Comparison of ENCODE assay signal across 10 mouse cellular contexts in the genomic region with DNA sequence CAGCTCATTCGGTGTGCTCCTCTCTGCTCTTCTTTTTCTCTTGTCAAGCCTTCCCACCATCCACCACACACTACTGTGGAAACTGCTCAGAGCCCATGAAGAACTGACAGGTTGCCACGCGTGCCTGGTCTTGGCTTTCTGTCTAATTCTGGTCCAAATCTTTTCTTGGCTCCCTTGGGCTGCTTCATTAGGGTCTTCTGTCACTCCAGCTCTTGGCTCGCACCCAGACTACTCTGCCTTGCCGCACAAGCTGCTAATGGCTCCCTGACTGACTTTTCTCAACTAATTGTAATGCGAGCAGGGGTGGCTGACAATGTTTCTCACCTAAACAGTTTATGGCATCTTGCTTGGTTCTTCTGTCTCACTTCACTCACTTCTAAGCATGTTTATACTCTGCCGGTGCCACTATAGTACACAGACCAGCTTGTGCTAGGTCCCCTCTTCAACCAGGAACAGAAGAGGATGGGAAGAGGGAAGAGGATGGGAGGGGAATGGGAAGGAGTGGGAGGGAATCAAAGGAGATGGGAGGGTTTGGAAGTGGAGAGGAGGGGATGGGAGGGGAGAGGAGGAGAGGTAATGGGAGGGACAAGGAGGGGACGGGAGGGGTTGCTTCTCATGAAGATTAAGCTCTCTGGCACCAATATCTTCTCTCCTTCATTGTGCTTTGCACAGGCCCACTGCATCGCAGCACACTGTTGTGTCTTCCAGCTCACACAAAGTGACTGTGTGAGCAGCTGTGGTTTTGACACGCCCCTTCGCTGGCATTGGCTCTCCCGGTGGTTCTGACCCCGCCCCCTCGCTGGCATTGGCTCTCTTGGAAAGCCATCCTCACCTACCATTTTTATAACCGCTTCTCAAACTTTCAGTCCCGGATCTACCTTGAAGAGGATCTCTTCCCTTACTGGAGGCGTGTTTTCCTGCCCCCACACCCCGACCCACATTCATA. TPM values are rescaled to one million over a fixed set of nuclear protein-coding genes. Genes with fewer than 3 reads are reported as not detected.
DNase-seq lines count a peak whose midpoint lies in the region; ATAC-seq and TF ChIP-seq lines count a peak whose summit lies in the region.
"Had no signal": no experiment of that assay in that cellular context is flagged by ENCODE, and none has a peak within 500 bp of the region (broad histone marks: within the 10 kb centered on the region; RNA-seq: fewer than 3 reads in every experiment).

No protein-coding gene starts in this region.

- 59% methylated on average over 18 of the region's 18 CpGs for WGBS in hindbrain, embryonic 11.5 days
- WGBS in hindbrain, embryonic 10.5 days, result 60% methylated on average over 18 of the region's 18 CpGs
- WGBS in lung, embryonic 14.5 days, result 42% methylated on average over 18 of the region's 18 CpGs

- H3K4me1 ChIP-seq in hindbrain, embryonic 11.5 days (replicated peaks; ENCODE audit: control insufficient read depth, insufficient read depth, low read length), result 0 out of 2 replicates have a peak, but pooled peaks cover 2% of the 10 kb centered on the region
- H3K4me1 ChIP-seq in hindbrain, embryonic 10.5 days (replicated peaks), result peaks cover 13% of the 10 kb centered on the region
- peaks cover 0 to under 1% of the 10 kb centered on the region in 2 experiments; a peak in 1 of 4 replicates for H3K4me1 ChIP-seq in MEL (ENCODE audit: control insufficient read depth in 1 of 2, insufficient read depth in 2 of 2, low read length in 2 of 2)
- no peaks in the 10 kb centered on the region for H3K4me1 ChIP-seq in lung, embryonic 14.5 days (ENCODE audit: insufficient read depth)

- TF ChIP-seq CTCF in MEL (IDR thresholded peaks at IDR 0.05 in 2 of 3, conservative IDR thresholded peaks at IDR 0.05 in 1 of 3; ENCODE audit: control insufficient read depth in 1 of 3, insufficient read depth in 1 of 3, low read depth in 2 of 3, low read length in 3 of 3, poor library complexity in 1 of 3, severe bottlenecking in 1 of 3), result no peak
- no peak for TF ChIP-seq CTCF in lung, embryonic 14.5 days (IDR thresholded peaks at IDR 0.05; ENCODE audit: low read depth)

- no peak overlapping the region for H3K4me2 ChIP-seq in hindbrain, embryonic 11.5 days (replicated peaks; ENCODE audit: low read depth, low read length)
- H3K4me2 ChIP-seq in lung, embryonic 14.5 days, result peak overlapping the region; percentile 3; the same call in 1 of the 2 replicates

- TF ChIP-seq RAD21 in MEL (IDR thresholded peaks at IDR 0.05; ENCODE audit: low read depth, low read length), result no peak

- H3K9me3 ChIP-seq in hindbrain, embryonic 11.5 days (ENCODE audit: control insufficient read depth, low read length), result no peaks in the 10 kb centered on the region
- no peaks in the 10 kb centered on the region for H3K9me3 ChIP-seq in hindbrain, embryonic 10.5 days
- H3K9me3 ChIP-seq in MEL (replicated peaks; ENCODE audit: insufficient read depth, low read length), result no peaks in the 10 kb centered on the region
- no peaks in the 10 kb centered on the region for H3K9me3 ChIP-seq in lung, embryonic 14.5 days (ENCODE audit: low read depth, low read length)

- no peak for DNase-seq in hindbrain, embryonic 11.5 days (ENCODE audit: low spot score)
- DNase-seq in hindbrain, embryonic 10.5 days (ENCODE audit: low spot score), result no peak
- DNase-seq in 3134 (ENCODE audit: extremely low read depth, insufficient read length, low spot score) (peak; percentile 63), MEL (ENCODE audit: low read depth, low spot score) (peak; percentile 60)
- DNase-seq in lung, embryonic 14.5 days, result peak; percentile 60
- no peak for DNase-seq in thymus, postnatal 25 days

- TF ChIP-seq POLR2A in MEL (IDR thresholded peaks at IDR 0.05; ENCODE audit: control insufficient read depth in 1 of 2, insufficient read depth in 1 of 2, low read depth in 1 of 2, low read length in 2 of 2, poor library complexity in 1 of 2), result no peak

- H3K4me3 ChIP-seq in hindbrain, embryonic 11.5 days (ENCODE audit: low read depth, low read length), result no peak overlapping the region
- H3K4me3 ChIP-seq in hindbrain, embryonic 10.5 days, result no peak overlapping the region
- no peak overlapping the region for H3K4me3 ChIP-seq in MEL (ENCODE audit: control insufficient read depth in 1 of 2, insufficient read depth in 1 of 2, low read depth in 2 of 2, low read length in 2 of 2)
- no peak overlapping the region for H3K4me3 ChIP-seq in lung, embryonic 14.5 days (ENCODE audit: low read depth, low read length)

- ATAC-seq in hindbrain, embryonic 11.5 days (ENCODE audit: low FRiP score), result 0 out of 2 replicates have a peak, but pooled peaks have one; percentile 23
- ATAC-seq in lung, embryonic 14.5 days (ENCODE audit: insufficient read depth), result peak; percentile 62; the same call in 1 of the 2 replicates
- no peak for ATAC-seq in activated CD4-positive, CD25-positive, alpha-beta regulatory T cell, adult 4 months
- no peak for ATAC-seq in granulocyte monocyte progenitor cell, adult 5-6 weeks (replicated peaks; ENCODE audit: poor library complexity, severe bottlenecking)

- H3K27me3 ChIP-seq in hindbrain, embryonic 11.5 days (ENCODE audit: control insufficient read depth, insufficient read depth, low read length), result no peaks in the 10 kb centered on the region
- no peaks in the 10 kb centered on the region; the same call in 1 of the 2 replicates for H3K27me3 ChIP-seq in hindbrain, embryonic 10.5 days (ENCODE audit: insufficient read depth, poor library complexity, severe bottlenecking)
- no peaks in the 10 kb centered on the region for H3K27me3 ChIP-seq in MEL (ENCODE audit: control insufficient read depth in 1 of 2, insufficient read depth in 2 of 2, low read length in 2 of 2)
- no peaks in the 10 kb centered on the region for H3K27me3 ChIP-seq in lung, embryonic 14.5 days (ENCODE audit: insufficient read depth, low read length)

- TF ChIP-seq EP300 in MEL (IDR thresholded peaks at IDR 0.05; ENCODE audit: low read depth in 1 of 2, low read length in 2 of 2), result no peak

- H3K9ac ChIP-seq in hindbrain, embryonic 11.5 days (ENCODE audit: low read depth, low read length), result no peak overlapping the region
- H3K9ac ChIP-seq in MEL (ENCODE audit: control insufficient read depth, low read depth, low read length, poor library complexity, severe bottlenecking), result no peak overlapping the region
- H3K9ac ChIP-seq in lung, embryonic 14.5 days, result no peak overlapping the region

- H3K79me2 ChIP-seq in MEL (ENCODE audit: control insufficient read depth, insufficient read depth, low read length, poor library complexity), result no peaks in the 10 kb centered on the region

- no peaks in the 10 kb centered on the region for H3K36me3 ChIP-seq in hindbrain, embryonic 11.5 days (ENCODE audit: control insufficient read depth, insufficient read depth, low read length)
- H3K36me3 ChIP-seq in hindbrain, embryonic 10.5 days, result no peaks in the 10 kb centered on the region
- no peaks in the 10 kb centered on the region for H3K36me3 ChIP-seq in MEL (ENCODE audit: control insufficient read depth in 1 of 2, insufficient read depth in 2 of 2, low read length in 2 of 2)
- H3K36me3 ChIP-seq in lung, embryonic 14.5 days (ENCODE audit: insufficient read depth), result no peaks in the 10 kb centered on the region

- no peak overlapping the region for H3K27ac ChIP-seq in hindbrain, embryonic 11.5 days (ENCODE audit: low read depth, low read length)
- no peak overlapping the region; the same call in 1 of the 2 replicates for H3K27ac ChIP-seq in hindbrain, embryonic 10.5 days
- H3K27ac ChIP-seq in MEL (ENCODE audit: control insufficient read depth, low read depth, low read length), result no peak overlapping the region
- no peak overlapping the region for H3K27ac ChIP-seq in lung, embryonic 14.5 days (ENCODE audit: low read depth)
- H3K27ac ChIP-seq: macrophage had no signal

TF ChIP-seq in MEL, 35 proteins besides CTCF, POLR2A, EP300 and RAD21 (continues in another document):
- no peak for TF ChIP-seq RCOR1 (IDR thresholded peaks at IDR 0.05; ENCODE audit: low read depth, low read length)
- TF ChIP-seq SMC3 (IDR thresholded peaks at IDR 0.05; ENCODE audit: low read depth, low read length), result no peak
- no peak for TF ChIP-seq ZC3H11A (IDR thresholded peaks at IDR 0.05; ENCODE audit: low read depth, low read length)
- no peak for TF ChIP-seq MAZ (IDR thresholded peaks at IDR 0.05; ENCODE audit: low read depth, low read length)
- TF ChIP-seq ZKSCAN1 (IDR thresholded peaks at IDR 0.05; ENCODE audit: low read depth, low read length), result no peak
- no peak for TF ChIP-seq KAT2A (conservative IDR thresholded peaks at IDR 0.05; ENCODE audit: low read depth, low read length)
- TF ChIP-seq TBP (IDR thresholded peaks at IDR 0.05; ENCODE audit: low read depth, low read length), result no peak
- TF ChIP-seq TAL1 (IDR thresholded peaks at IDR 0.05; ENCODE audit: low read length), result no peak
- TF ChIP-seq JUND (IDR thresholded peaks at IDR 0.05; ENCODE audit: low read depth, low read length), result no peak
- TF ChIP-seq NRF1 (IDR thresholded peaks at IDR 0.05; ENCODE audit: insufficient read depth, low read depth, low read length, poor library complexity, severe bottlenecking), result no peak

RNA-seq across cellular contexts. Expression of a gene that starts 16.0 kb away (rescaled TPM):
- 0.08 TPM in 1 of 2 replicates, not detected in the other for polyA plus RNA-seq in hindbrain, embryonic 11.5 days (2014; fragmentation: Nextera tagmentation; extraction: Ambion mirVana)
- polyA plus RNA-seq in hindbrain, embryonic 10.5 days (2016; fragmentation: Nextera tagmentation; extraction: Ambion mirVana), result 0.07 and 0.11 TPM in 2 replicates
- total RNA-seq in MEL (2012; rRNA removed), result not detected in 2 replicates
- under 1 TPM in 1 of 2 experiments, not detected in 1; 0.07 TPM for polyA plus RNA-seq in MEL (2012; ENCODE audit: insufficient read depth in 1 of 2, insufficient read length in 2 of 2, low read depth in 1 of 2, low replicate concordance in 2 of 2, missing spikeins in 1 of 2)
- not detected in 2 replicates for polyA plus RNA-seq in lung, embryonic 14.5 days (2014; fragmentation: Nextera tagmentation; extraction: Ambion mirVana)
- polyA plus RNA-seq in activated CD4-positive, CD25-positive, alpha-beta regulatory T cell, adult 4 months (2017; shearing (Covaris generic)), result not detected
- total RNA-seq in granulocyte monocyte progenitor cell, adult 5-6 weeks (2014; fragmentation: Nextera tagmentation), result not detected in 2 replicates
- not detected in 2 replicates for total RNA-seq in granulocyte monocyte progenitor cell, adult 5-6 weeks (2017)
- polyA plus RNA-seq: gonadal fat pad, adult 2 months; macrophage had no signal

RNA-seq across cellular contexts. Expression of a gene that starts 31.8 kb away (rescaled TPM):
- 137 and 139 TPM in 2 replicates for polyA plus RNA-seq in hindbrain, embryonic 11.5 days (2014; fragmentation: Nextera tagmentation; extraction: Ambion mirVana)
- polyA plus RNA-seq in hindbrain, embryonic 10.5 days (2016; fragmentation: Nextera tagmentation; extraction: Ambion mirVana), result 78.5 and 97.0 TPM in 2 replicates
- 29.4 and 44.6 TPM in 2 replicates for total RNA-seq in MEL (2012; rRNA removed)
- 10 to 100 TPM in 1 of 2 experiments, not detected in 1; 55.0 TPM for polyA plus RNA-seq in MEL (2012; ENCODE audit: insufficient read depth in 1 of 2, insufficient read length in 2 of 2, low read depth in 1 of 2, low replicate concordance in 2 of 2, missing spikeins in 1 of 2)
- polyA plus RNA-seq in lung, embryonic 14.5 days (2014; fragmentation: Nextera tagmentation; extraction: Ambion mirVana), result 71.1 and 71.8 TPM in 2 replicates
- polyA plus RNA-seq in activated CD4-positive, CD25-positive, alpha-beta regulatory T cell, adult 4 months (2017; shearing (Covaris generic)), result 10 to 100 TPM; 12.4 to 14.3 TPM
- 61.7 and 65.1 TPM in 2 replicates for total RNA-seq in granulocyte monocyte progenitor cell, adult 5-6 weeks (2014; fragmentation: Nextera tagmentation)
- 68.3 and 87.5 TPM in 2 replicates for total RNA-seq in granulocyte monocyte progenitor cell, adult 5-6 weeks (2017)

Comparison
In these comparisons a context has a peak if more than half of its experiments do, and no peak if none do; other contexts are left out.
1. ATAC-seq: peak in hindbrain, embryonic 11.5 days (single experiment) and lung, embryonic 14.5 days (single experiment); none in activated CD4-positive, CD25-positive, alpha-beta regulatory T cell, adult 4 months (single experiment) and granulocyte monocyte progenitor cell, adult 5-6 weeks (single experiment).
2. DNase-seq: peak in 3134 (single experiment), MEL (single experiment) and lung, embryonic 14.5 days (single experiment); none in hindbrain, embryonic 11.5 days (single experiment), hindbrain, embryonic 10.5 days (single experiment) and thymus, postnatal 25 days (single experiment).